Mouse (Mus musculus) cortical plate, adult 2 months (tissue): ENCODE measurements around the gene Zbtb20.

Experiments used
- CTCF ChIP-seq: fragments of 200-500 bp; IDR thresholded peaks from 2 replicates; pipeline ENCODE4 v1.5.1; 2011; ENCODE audit warnings: mild to moderate bottlenecking, control low read depth, low read length; ENCODE audit not compliant: insufficient read depth; ENCODE audit errors: extremely low read depth
- POLR2A ChIP-seq: fragments of 200-500 bp; IDR thresholded peaks from 2 replicates; pipeline ENCODE4 v1.6.1; 2011; ENCODE audit warnings: mild to moderate bottlenecking, low read length, control low read depth; ENCODE audit not compliant: insufficient read depth; ENCODE audit errors: extremely low read depth

DNA sequence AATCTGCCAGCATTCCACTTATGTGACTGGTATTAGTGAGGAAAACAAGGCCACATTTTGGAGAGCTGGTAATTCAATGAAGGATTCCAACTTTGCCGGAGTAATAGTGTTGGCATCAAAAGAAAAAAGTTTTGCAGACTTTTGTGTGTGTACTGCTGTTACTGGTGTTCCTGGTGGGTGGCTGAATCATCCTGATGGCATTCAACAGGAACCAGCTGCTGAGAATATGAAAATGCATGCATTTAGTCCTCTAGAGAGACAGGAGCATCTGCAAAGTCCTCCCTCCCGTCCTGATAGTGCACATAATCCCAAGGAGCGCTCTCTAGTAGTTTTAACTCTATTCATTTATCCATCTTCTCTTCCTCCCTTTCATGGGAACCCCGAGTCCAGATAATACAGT lies 639.9 kb downstream of the Zbtb20 start:
- TF ChIP-seq POLR2A (no peak), CTCF (no peak)
